Mouse (Mus musculus): ENCODE measurements around the gene Gdf9. TPM values are rescaled to one million over a fixed set of nuclear protein-coding genes. Genes with fewer than 3 reads are reported as not detected.
"Not testable (repeated sequence)": the region's sequence is repeated elsewhere in the genome, so short reads cannot be mapped to it uniquely, and the experiment has no call there.

Gdf9 gene
- polyA plus RNA-seq, 1 experiment: 0.55 TPM

DNA sequence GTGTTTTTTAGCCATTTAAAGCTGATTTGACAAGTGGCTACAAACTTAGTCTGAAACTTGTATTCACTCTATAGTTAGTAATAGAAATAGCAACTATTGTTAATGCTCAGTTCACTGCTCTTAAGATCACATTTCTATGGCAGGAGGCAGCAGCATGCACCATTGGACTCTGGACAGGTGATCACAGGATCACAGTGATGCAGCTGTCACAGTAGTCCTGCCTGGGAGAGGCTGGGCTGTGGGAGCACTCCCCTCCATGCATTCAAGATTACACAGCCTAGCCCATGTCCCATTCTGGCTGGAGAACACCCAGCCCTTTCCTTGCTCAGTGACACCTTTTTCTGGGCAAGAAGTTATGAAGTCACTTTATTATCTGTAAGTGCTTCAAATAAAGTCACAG, 12.8 kb upstream of the Gdf9 start:
- Histone ChIP-seq H3K27me3 (ENCODE audit: control insufficient read depth, insufficient read depth, low read length, poor library complexity, severe bottlenecking) (no peaks in the 10 kb centered on the region), H3K9ac (ENCODE audit: low read depth, poor library complexity, severe bottlenecking) (no peak overlapping the region), H3K36me3 (ENCODE audit: control insufficient read depth, insufficient read depth, low read length, poor library complexity, severe bottlenecking) (peaks cover 34% of the 10 kb centered on the region), H3K27ac (ENCODE audit: insufficient read depth, low read length) (no peak overlapping the region), H3K4me1 (ENCODE audit: control insufficient read depth, insufficient read depth, low read length) (no peaks in the 10 kb centered on the region), H3K4me3 (ENCODE audit: low read depth, low read length) (no peak overlapping the region), H3K9me3 (replicated peaks; ENCODE audit: control insufficient read depth, insufficient read depth, low read length, poor library complexity, severe bottlenecking) (no peaks in the 10 kb centered on the region)
- no peak for TF ChIP-seq POLR2A (IDR thresholded peaks at IDR 0.05; ENCODE audit: insufficient read depth, low read length)
- TF ChIP-seq CTCF (IDR thresholded peaks at IDR 0.05; ENCODE audit: low read depth, low read length): no peak
- no peak for TF ChIP-seq EP300 (IDR thresholded peaks at IDR 0.05; ENCODE audit: insufficient read depth, low read depth, low read length)

DNA sequence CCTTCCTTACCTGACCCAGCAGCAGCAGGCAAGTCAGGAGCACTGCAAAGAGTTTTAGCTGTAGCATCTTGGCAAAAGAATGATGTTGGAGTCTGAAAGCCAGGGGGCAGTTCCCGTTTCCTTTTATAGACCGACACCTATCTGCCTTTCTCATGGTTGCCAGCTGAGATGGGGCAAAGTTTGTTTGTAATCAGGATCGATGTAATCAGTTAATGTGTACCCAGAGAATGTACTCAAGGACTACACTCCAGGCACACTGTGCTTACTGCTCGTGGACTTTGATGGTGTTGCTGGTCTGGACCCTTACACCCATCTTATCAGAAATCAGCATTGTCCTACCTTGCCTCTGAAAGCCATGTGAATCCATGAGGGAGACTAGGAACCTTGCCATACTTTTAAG, 7.8 kb upstream of the Gdf9 start, which contains the start of gene Leap2:
Leap2 (minus strand) TSS at position 135 of the 400 bp plus-strand sequence.
- TF ChIP-seq CTCF (IDR thresholded peaks at IDR 0.05; ENCODE audit: low read depth, low read length) (no peak), POLR2A (IDR thresholded peaks at IDR 0.05; ENCODE audit: insufficient read depth, low read length) (no peak), EP300 (IDR thresholded peaks at IDR 0.05; ENCODE audit: insufficient read depth, low read depth, low read length) (no peak)
- no peak within 1 kb of the TSS for H3K27ac ChIP-seq (ENCODE audit: insufficient read depth, low read length)

DNA sequence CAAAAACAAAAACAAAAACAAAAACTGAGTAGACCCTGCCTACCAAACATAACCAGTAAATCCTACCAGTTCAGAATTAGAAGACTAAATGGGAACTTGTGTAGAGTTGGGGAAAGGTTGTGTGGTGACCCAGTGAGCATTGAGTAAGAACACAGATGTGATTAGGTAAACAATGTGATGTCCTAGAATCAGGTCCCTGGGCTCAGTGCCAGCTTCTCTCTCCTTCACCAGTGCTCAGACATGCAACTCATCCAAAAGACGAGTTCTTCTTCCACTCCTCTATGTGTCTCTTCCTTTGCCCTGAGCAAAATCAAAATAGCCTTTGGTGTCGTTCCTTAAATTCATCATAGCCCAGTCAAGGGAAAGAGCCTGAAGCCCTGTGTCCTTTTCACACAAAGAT, 6.0 kb upstream of the Gdf9 start:
- Histone ChIP-seq H3K36me3 (ENCODE audit: control insufficient read depth, insufficient read depth, low read length, poor library complexity, severe bottlenecking) (peaks cover 16% of the 10 kb centered on the region), H3K27ac (ENCODE audit: insufficient read depth, low read length) (no peak overlapping the region), H3K27me3 (ENCODE audit: control insufficient read depth, insufficient read depth, low read length, poor library complexity, severe bottlenecking) (no peaks in the 10 kb centered on the region), H3K4me3 (ENCODE audit: low read depth, low read length) (no peak overlapping the region), H3K9ac (ENCODE audit: low read depth, poor library complexity, severe bottlenecking) (no peak overlapping the region), H3K9me3 (replicated peaks; ENCODE audit: control insufficient read depth, insufficient read depth, low read length, poor library complexity, severe bottlenecking) (no peaks in the 10 kb centered on the region), H3K4me1 (ENCODE audit: control insufficient read depth, insufficient read depth, low read length) (peaks cover 2% of the 10 kb centered on the region)
- no peak for TF ChIP-seq EP300 (IDR thresholded peaks at IDR 0.05; ENCODE audit: insufficient read depth, low read depth, low read length)
- no peak for TF ChIP-seq CTCF (IDR thresholded peaks at IDR 0.05; ENCODE audit: low read depth, low read length)
- no peak for TF ChIP-seq POLR2A (IDR thresholded peaks at IDR 0.05; ENCODE audit: insufficient read depth, low read length)

More for the DNA sequence above, 7.8 kb upstream of the Gdf9 start, which contains the start of gene Leap2:
- Histone ChIP-seq H3K9me3 (replicated peaks; ENCODE audit: control insufficient read depth, insufficient read depth, low read length, poor library complexity, severe bottlenecking) (no peaks in the 10 kb centered on the region), H3K36me3 (ENCODE audit: control insufficient read depth, insufficient read depth, low read length, poor library complexity, severe bottlenecking) (peaks cover 6% of the 10 kb centered on the region), H3K9ac (ENCODE audit: low read depth, poor library complexity, severe bottlenecking) (no peak within 1 kb of the TSS), H3K4me1 (ENCODE audit: control insufficient read depth, insufficient read depth, low read length) (no peaks in the 10 kb centered on the region), H3K4me3 (ENCODE audit: low read depth, low read length) (no peak within 1 kb of the TSS), H3K27me3 (ENCODE audit: control insufficient read depth, insufficient read depth, low read length, poor library complexity, severe bottlenecking) (no peaks in the 10 kb centered on the region)

DNA sequence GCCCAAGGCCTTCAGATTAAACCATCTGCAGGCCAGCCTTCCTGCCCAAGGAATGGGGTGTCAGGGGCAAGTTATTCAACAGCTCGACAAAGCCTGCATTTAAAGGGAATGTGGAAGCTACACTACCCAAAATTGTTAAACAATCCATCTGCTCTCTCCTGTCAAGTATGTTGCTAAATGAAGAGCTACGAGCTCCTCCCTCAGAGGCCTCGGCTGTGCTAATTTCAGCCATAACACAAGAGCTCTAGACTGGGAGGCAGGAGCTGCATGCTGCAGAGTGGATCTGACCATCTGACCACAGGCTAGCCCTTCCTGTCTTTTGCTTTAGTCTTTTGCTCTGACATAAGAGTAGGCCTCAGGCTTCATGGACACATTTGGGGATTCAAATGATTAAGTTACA, 5.6 kb upstream of the Gdf9 start:
- Histone ChIP-seq H3K36me3 (ENCODE audit: control insufficient read depth, insufficient read depth, low read length, poor library complexity, severe bottlenecking) (peaks cover 16% of the 10 kb centered on the region), H3K4me1 (ENCODE audit: control insufficient read depth, insufficient read depth, low read length) (peaks cover 2% of the 10 kb centered on the region), H3K9ac (ENCODE audit: low read depth, poor library complexity, severe bottlenecking) (no peak overlapping the region), H3K27me3 (ENCODE audit: control insufficient read depth, insufficient read depth, low read length, poor library complexity, severe bottlenecking) (no peaks in the 10 kb centered on the region), H3K4me3 (ENCODE audit: low read depth, low read length) (no peak overlapping the region), H3K9me3 (replicated peaks; ENCODE audit: control insufficient read depth, insufficient read depth, low read length, poor library complexity, severe bottlenecking) (no peaks in the 10 kb centered on the region), H3K27ac (ENCODE audit: insufficient read depth, low read length) (no peak overlapping the region)
- TF ChIP-seq EP300 (IDR thresholded peaks at IDR 0.05; ENCODE audit: insufficient read depth, low read depth, low read length) (no peak), CTCF (IDR thresholded peaks at IDR 0.05; ENCODE audit: low read depth, low read length) (no peak), POLR2A (IDR thresholded peaks at IDR 0.05; ENCODE audit: insufficient read depth, low read length) (no peak)

DNA sequence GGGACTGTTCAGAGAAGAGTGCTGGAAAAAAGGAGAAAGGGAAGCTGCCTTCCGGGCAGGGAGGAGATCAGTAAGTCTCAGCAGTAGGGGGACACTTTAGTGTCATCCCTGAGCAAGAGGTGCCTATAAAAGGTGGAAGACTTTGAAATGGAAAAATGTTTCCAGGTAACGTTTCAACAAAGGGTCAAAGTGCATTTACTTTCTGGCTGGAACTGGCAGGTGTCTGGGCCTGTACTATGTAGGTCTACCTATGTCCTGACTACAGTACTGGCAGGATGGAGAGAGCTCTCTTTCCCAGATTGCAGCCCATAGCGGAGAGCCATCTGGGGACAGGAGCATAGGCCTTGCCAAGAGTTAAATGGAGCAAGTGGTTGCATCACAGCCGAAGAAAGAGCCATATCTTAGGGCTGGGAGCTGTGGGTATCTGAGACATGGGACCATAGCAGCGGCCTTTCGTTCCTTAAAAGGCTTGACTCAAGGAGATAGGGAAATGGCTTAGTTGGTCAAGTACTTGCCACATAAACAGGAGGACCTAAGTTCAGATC, 5.0 kb upstream of the Gdf9 start:
- Histone ChIP-seq H3K9ac (ENCODE audit: low read depth, poor library complexity, severe bottlenecking) (no peak overlapping the region), H3K9me3 (replicated peaks; ENCODE audit: control insufficient read depth, insufficient read depth, low read length, poor library complexity, severe bottlenecking) (no peaks in the 10 kb centered on the region), H3K36me3 (ENCODE audit: control insufficient read depth, insufficient read depth, low read length, poor library complexity, severe bottlenecking) (peaks cover 16% of the 10 kb centered on the region), H3K4me3 (ENCODE audit: low read depth, low read length) (no peak overlapping the region), H3K27ac (ENCODE audit: insufficient read depth, low read length) (no peak overlapping the region), H3K4me1 (ENCODE audit: control insufficient read depth, insufficient read depth, low read length) (peaks cover 2% of the 10 kb centered on the region), H3K27me3 (ENCODE audit: control insufficient read depth, insufficient read depth, low read length, poor library complexity, severe bottlenecking) (no peaks in the 10 kb centered on the region)
- TF ChIP-seq EP300 (IDR thresholded peaks at IDR 0.05; ENCODE audit: insufficient read depth, low read depth, low read length): no peak
- TF ChIP-seq CTCF (IDR thresholded peaks at IDR 0.05; ENCODE audit: low read depth, low read length): no peak
- TF ChIP-seq POLR2A (IDR thresholded peaks at IDR 0.05; ENCODE audit: insufficient read depth, low read length): no peak

DNA sequence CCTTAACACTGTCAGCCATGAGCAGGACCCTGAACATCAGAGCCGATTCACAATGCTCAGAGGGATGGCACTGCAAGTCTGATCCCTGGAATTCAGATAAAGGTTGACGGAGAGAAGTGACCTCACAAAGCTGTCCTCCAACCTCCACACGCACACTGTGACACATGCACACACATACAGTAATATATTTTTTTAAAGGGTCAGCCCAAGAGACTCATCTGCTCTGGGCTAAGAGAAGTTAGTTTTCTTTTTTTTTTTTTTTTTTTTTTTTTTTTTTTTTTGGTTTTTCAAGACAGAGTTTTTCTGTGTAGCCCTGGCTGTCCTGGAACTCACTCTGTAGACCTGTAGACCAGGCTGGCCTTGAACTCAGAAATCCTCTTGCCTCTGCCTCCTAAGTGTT, 3.9 kb upstream of the Gdf9 start:
- H3K27me3 ChIP-seq (ENCODE audit: control insufficient read depth, insufficient read depth, low read length, poor library complexity, severe bottlenecking); H3K4me1 ChIP-seq (ENCODE audit: control insufficient read depth, insufficient read depth, low read length); H3K27ac ChIP-seq (ENCODE audit: insufficient read depth, low read length); H3K4me3 ChIP-seq (ENCODE audit: low read depth, low read length); H3K9me3 ChIP-seq (replicated peaks; ENCODE audit: control insufficient read depth, insufficient read depth, low read length, poor library complexity, severe bottlenecking); H3K9ac ChIP-seq (ENCODE audit: low read depth, poor library complexity, severe bottlenecking): not testable (repeated sequence)
- peaks cover 16% of the 10 kb centered on the region for H3K36me3 ChIP-seq (ENCODE audit: control insufficient read depth, insufficient read depth, low read length, poor library complexity, severe bottlenecking)
